11 mouse cellular contexts compared by ENCODE assay signal in the genomic region with DNA sequence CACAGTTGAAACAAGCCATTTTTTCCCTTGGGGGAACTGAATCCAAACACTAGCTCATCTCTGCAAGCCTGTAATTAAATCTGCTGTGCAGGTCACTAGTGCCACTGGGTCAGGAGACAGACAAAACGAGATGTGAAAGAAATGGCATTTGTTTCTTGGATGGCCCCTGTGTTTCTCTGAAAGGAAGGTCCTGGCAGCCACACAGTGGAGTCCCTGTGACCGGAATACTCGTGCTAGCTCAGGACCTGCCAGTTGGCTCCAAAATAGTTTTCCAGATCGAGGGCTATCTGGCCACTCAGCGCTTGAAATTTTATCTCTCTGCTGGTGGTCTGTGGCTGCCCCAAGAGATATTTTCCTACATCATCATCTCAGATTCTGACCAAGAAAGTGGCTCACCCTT.
DNase-seq lines count a peak whose midpoint lies in the region; ATAC-seq and TF ChIP-seq lines count a peak whose summit lies in the region.
"Had no signal": no experiment of that assay in that cellular context is flagged by ENCODE, and none has a peak within 500 bp of the region (broad histone marks: within the 10 kb centered on the region; RNA-seq: fewer than 3 reads in every experiment).

No protein-coding gene starts in this region.

- H3K79me3 ChIP-seq in C2C12 (ENCODE audit: low read depth): no peaks in the 10 kb centered on the region

- ATAC-seq in embryonic facial prominence, embryonic 14.5 days (ENCODE audit: low read depth): no peak
- no peak for ATAC-seq in erythroblast, adult 5-6 weeks (replicated peaks; ENCODE audit: low FRiP score, poor library complexity, severe bottlenecking)

- H3K4me1 ChIP-seq in embryonic facial prominence, embryonic 14.5 days (ENCODE audit: control insufficient read depth, insufficient read depth, low read length): no peaks in the 10 kb centered on the region
- peaks cover 8% of the 10 kb centered on the region for H3K4me1 ChIP-seq in embryonic facial prominence, embryonic 10.5 days

- peak; percentile 49 for DNase-seq in embryonic facial prominence, embryonic 14.5 days (ENCODE audit: low spot score)
- no peak for DNase-seq in embryonic facial prominence, embryonic 10.5 days (ENCODE audit: low spot score)
- peak; percentile 79 for DNase-seq in fibroblast of lung, adult 2 months (ENCODE audit: low read depth)
- peak; percentile 47 to 57 for DNase-seq in heart, postnatal 36 days
- no peak for DNase-seq in kidney, adult 9 months
- no peak for DNase-seq in kidney, postnatal 36 days
- DNase-seq: lung, postnatal 4 days; thymus, postnatal 25 days had no signal

- H3K36me3 ChIP-seq in embryonic facial prominence, embryonic 14.5 days (ENCODE audit: control insufficient read depth, insufficient read depth, low read length): no peaks in the 10 kb centered on the region
- no peaks in the 10 kb centered on the region for H3K36me3 ChIP-seq in embryonic facial prominence, embryonic 10.5 days (replicated peaks)
- H3K36me3 ChIP-seq in C2C12 (ENCODE audit: control insufficient read depth, insufficient read depth): no peaks in the 10 kb centered on the region

- no peak overlapping the region for H3ac ChIP-seq in C2C12 (ENCODE audit: control insufficient read depth, insufficient read length, low read depth)

- no peak for TF ChIP-seq CTCF in C2C12 (IDR thresholded peaks at IDR 0.05; ENCODE audit: control insufficient read depth, insufficient read depth, insufficient read length)

- no peak overlapping the region for H3K4me2 ChIP-seq in embryonic facial prominence, embryonic 14.5 days (ENCODE audit: low read depth, low read length)

- no peak overlapping the region for H3K4me3 ChIP-seq in embryonic facial prominence, embryonic 14.5 days (ENCODE audit: low read depth, low read length)
- H3K4me3 ChIP-seq in embryonic facial prominence, embryonic 10.5 days: no peak overlapping the region
- H3K4me3 ChIP-seq in C2C12 (ENCODE audit: insufficient read depth, poor library complexity, severe bottlenecking): no peak overlapping the region
- H3K4me3 ChIP-seq: erythroblast, embryonic 14.5 days had no signal

- H3K27ac ChIP-seq in embryonic facial prominence, embryonic 14.5 days (replicated peaks; ENCODE audit: low read depth, low read length): no peak overlapping the region
- H3K27ac ChIP-seq in embryonic facial prominence, embryonic 10.5 days (replicated peaks): no peak overlapping the region

- intact Hi-C loops in heart, postnatal 36 days (cut with DNase I): loop anchor here (5.0 kb wide), 2 partner anchors 64 to 84 kb away; no protein-coding TSS in a partner anchor

- H3K9ac ChIP-seq in embryonic facial prominence, embryonic 14.5 days (ENCODE audit: low read depth, low read length): no peak overlapping the region

- H3K9me3 ChIP-seq in embryonic facial prominence, embryonic 14.5 days (ENCODE audit: control insufficient read depth, low read length): no peaks in the 10 kb centered on the region
- H3K9me3 ChIP-seq in embryonic facial prominence, embryonic 10.5 days: no peaks in the 10 kb centered on the region

- WGBS in embryonic facial prominence, embryonic 14.5 days: 23% methylated on average over 5 of the region's 5 CpGs
- WGBS in embryonic facial prominence, embryonic 10.5 days: 20% methylated on average over 5 of the region's 5 CpGs

- H3K27me3 ChIP-seq in embryonic facial prominence, embryonic 14.5 days (replicated peaks; ENCODE audit: control insufficient read depth, insufficient read depth, low read length): no peaks in the 10 kb centered on the region
- no peaks in the 10 kb centered on the region for H3K27me3 ChIP-seq in embryonic facial prominence, embryonic 10.5 days (replicated peaks; ENCODE audit: low read depth, poor library complexity, severe bottlenecking)
- H3K27me3 ChIP-seq in C2C12 (ENCODE audit: control insufficient read depth, insufficient read depth, insufficient read length): no peaks in the 10 kb centered on the region

- H3K79me2 ChIP-seq in C2C12 (ENCODE audit: control insufficient read depth, insufficient read depth): peaks cover 19% of the 10 kb centered on the region

TF ChIP-seq in C2C12, 6 proteins besides CTCF, POLR2A, EP300 and RAD21:
- TF ChIP-seq FOSL1 (IDR thresholded peaks at IDR 0.05; ENCODE audit: insufficient read depth, low read length, poor library complexity, severe bottlenecking) (peak; percentile 59), MAX (IDR thresholded peaks at IDR 0.05) (no peak), USF1 (IDR thresholded peaks at IDR 0.05; ENCODE audit: low read depth) (no peak), MYOD1 (IDR thresholded peaks at IDR 0.05; ENCODE audit: control insufficient read depth, insufficient read length, low read depth) (peak; percentile 46)

Comparison
In these comparisons a context has a peak if more than half of its experiments do, and no peak if none do; other contexts are left out.
1. DNase-seq: peak in embryonic facial prominence, embryonic 14.5 days (single experiment), fibroblast of lung, adult 2 months (single experiment) and heart, postnatal 36 days (2 of 2); none in embryonic facial prominence, embryonic 10.5 days (single experiment), kidney, adult 9 months (single experiment) and kidney, postnatal 36 days (0 of 2).